Mouse (Mus musculus) CH12.LX (cell line): ENCODE results near the gene Cdh5.

Experiments
- CTCF ChIP-seq, 2 experiments: IDR thresholded peaks in 1 of 2; conservative IDR thresholded peaks in 1 of 2; 2 replicates each; pipeline ENCODE4 v1.5.1; 2011 to 2012; ENCODE audit warnings: low read depth in 2 of 2, low read length in 2 of 2, improper control_type of control experiment in 1 of 2, inconsistent platforms in 1 of 2, mild to moderate bottlenecking in 1 of 2, moderate library complexity in 1 of 2
- E2F4 ChIP-seq: IDR thresholded peaks from 2 replicates; pipeline ENCODE4 v1.6.1; 2011; ENCODE audit warnings: low read depth, low read length, improper control_type of control experiment; ENCODE audit not compliant: insufficient replicate concordance
- MAFK ChIP-seq: IDR thresholded peaks from 2 replicates; pipeline ENCODE4 v1.6.1; 2011; ENCODE audit warnings: low read length, improper control_type of control experiment; ENCODE audit not compliant: insufficient replicate concordance
- MAZ ChIP-seq: IDR thresholded peaks from 2 replicates; pipeline ENCODE4 v1.6.1; 2012; ENCODE audit warnings: low read depth, mild to moderate bottlenecking, inconsistent platforms, low read length, improper control_type of control experiment, moderate library complexity
- NELFE ChIP-seq: IDR thresholded peaks from 2 replicates; pipeline ENCODE4 v1.6.1; 2011; ENCODE audit warnings: low read depth, low read length, improper control_type of control experiment
- TBP ChIP-seq: conservative IDR thresholded peaks from 2 replicates; pipeline ENCODE4 v1.6.1; 2011; ENCODE audit warnings: low read depth, low read length, improper control_type of control experiment

GRCm38 (mm10) chr8:104106276-104106946 is 5.0 kb downstream of the Cdh5 start:
- no peak for TF ChIP-seq E2F4
- no peak for TF ChIP-seq TBP
- TF ChIP-seq MAFK, result no peak
- no peak for TF ChIP-seq CTCF (conservative IDR thresholded peaks at IDR 0.05 in 1 of 2, IDR thresholded peaks at IDR 0.05 in 1 of 2; ENCODE audit: low read depth in 2 of 2, low read length in 2 of 2)
- TF ChIP-seq NELFE, result no peak
- no peak for TF ChIP-seq MAZ
